Mouse (Mus musculus) spleen, postnatal 36 days (tissue): ENCODE measurements around the gene Elmo1.
"Not testable (repeated sequence)": the region's sequence is repeated elsewhere in the genome, so short reads cannot be mapped to it uniquely, and the experiment has no call there.

Experiments
- DNase-seq, 2 experiments: peaks; one replicate each; pipeline ENCODE4 v3.0.0; 2022; ENCODE audit warnings: low spot score in 2 of 2, mixed read lengths in 1 of 2

The Elmo1 gene

GRCm38 (mm10) chr13:20606891-20607290, 516.5 kb downstream of the Elmo1 start:
- no peak for DNase-seq

- no peak for DNase-seq
Observed at GRCm38 (mm10) chr13:20609003-20609688, 518.8 kb downstream of the Elmo1 start.

GRCm38 (mm10) chr13:20615596-20616469, 525.4 kb downstream of the Elmo1 start:
- no peak for DNase-seq

GRCm38 (mm10) chr13:20619946-20620345, 529.5 kb downstream of the Elmo1 start:
- no peak for DNase-seq

- DNase-seq, result no peak
Observed at GRCm38 (mm10) chr13:20623071-20623850, 532.9 kb downstream of the Elmo1 start.

GRCm38 (mm10) chr13:20627796-20628195, 537.4 kb downstream of the Elmo1 start:
- DNase-seq, result no peak

- DNase-seq, result no peak
Observed at GRCm38 (mm10) chr13:20632477-20632876, 542.1 kb downstream of the Elmo1 start.

- DNase-seq, result not testable (repeated sequence)
Observed at GRCm38 (mm10) chr13:20634679-20635078, 544.3 kb downstream of the Elmo1 start.

- DNase-seq, result no peak
Observed at GRCm38 (mm10) chr13:20635646-20636045, 545.2 kb downstream of the Elmo1 start.
